Mouse (Mus musculus) erythroblast, embryonic 14.5 days (primary cell): ENCODE data around the gene Plin3.
A peak's percentile ranks its signal among the peaks of the same experiment; 100 is the strongest.

Experiments used
- GATA1 ChIP-seq: IDR thresholded peaks from 2 replicates; pipeline ENCODE4 v1.6.1; 2012; ENCODE audit warnings: low read length, inconsistent platforms, mixed read lengths
- TAL1 ChIP-seq: IDR thresholded peaks from 3 replicates; pipeline ENCODE4 v1.6.1; 2012; ENCODE audit warnings: low read length, inconsistent platforms, mixed read lengths

DNA sequence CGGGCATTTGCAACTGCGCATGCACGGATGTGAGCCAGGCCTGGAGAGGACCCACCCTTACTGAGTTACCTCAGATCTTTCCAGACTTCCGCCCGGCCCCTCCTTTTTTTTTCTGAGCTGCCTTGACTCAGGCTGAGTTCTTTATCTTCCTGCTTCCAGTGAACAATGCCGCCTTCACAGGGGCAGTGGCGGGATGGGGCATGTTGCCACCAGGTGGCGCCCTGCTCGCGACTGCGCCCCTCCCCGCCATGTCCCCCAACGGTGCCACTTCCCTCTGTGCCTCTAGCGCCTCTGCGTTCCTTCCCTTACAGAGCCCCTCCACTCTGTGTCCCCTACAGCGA is 1.5 kb downstream of the Plin3 start:
- TF ChIP-seq TAL1 (no peak), GATA1 (peak; percentile 42)
